Mouse (Mus musculus): ENCODE measurements around the gene Rnaseh1. TPM values are rescaled to one million over a fixed set of nuclear protein-coding genes. Genes with fewer than 3 reads are reported as not detected.

The Rnaseh1 gene
- total RNA-seq, 2 experiments from 2014 or later = 11.0 to 31.1 TPM

- ATAC-seq (replicated peaks; ENCODE audit: low FRiP score, low TSS enrichment, poor library complexity, severe bottlenecking) = no peak
Observed at GRCm38 (mm10) chr12:28700561-28701025, 51.2 kb downstream of the Rnaseh1 start.

DNA sequence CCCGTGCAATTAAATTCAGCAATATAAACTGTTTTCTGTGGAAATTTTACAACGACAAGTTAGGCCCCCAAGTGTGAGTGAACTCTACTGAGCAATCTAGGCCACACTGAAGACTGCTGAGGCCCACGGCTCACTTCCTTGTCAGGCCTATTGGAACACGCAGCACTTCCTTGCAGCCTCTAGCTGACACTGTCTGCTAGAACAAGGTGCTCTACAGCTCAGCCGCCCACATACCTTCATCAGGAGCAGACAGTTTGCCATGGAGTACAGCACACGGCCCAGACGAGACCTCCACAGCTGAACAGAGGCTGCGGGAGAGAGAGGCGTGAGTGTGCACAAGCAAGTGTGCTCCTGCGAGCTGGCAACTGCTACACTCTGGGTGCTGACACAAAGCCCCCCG, 51.9 kb downstream of the Rnaseh1 start:
- ATAC-seq (replicated peaks; ENCODE audit: low FRiP score, low TSS enrichment, poor library complexity, severe bottlenecking) = no peak

- no peak for ATAC-seq (replicated peaks; ENCODE audit: low FRiP score, low TSS enrichment, poor library complexity, severe bottlenecking)
Observed at GRCm38 (mm10) chr12:28704381-28704780, 55.0 kb downstream of the Rnaseh1 start.

DNA sequence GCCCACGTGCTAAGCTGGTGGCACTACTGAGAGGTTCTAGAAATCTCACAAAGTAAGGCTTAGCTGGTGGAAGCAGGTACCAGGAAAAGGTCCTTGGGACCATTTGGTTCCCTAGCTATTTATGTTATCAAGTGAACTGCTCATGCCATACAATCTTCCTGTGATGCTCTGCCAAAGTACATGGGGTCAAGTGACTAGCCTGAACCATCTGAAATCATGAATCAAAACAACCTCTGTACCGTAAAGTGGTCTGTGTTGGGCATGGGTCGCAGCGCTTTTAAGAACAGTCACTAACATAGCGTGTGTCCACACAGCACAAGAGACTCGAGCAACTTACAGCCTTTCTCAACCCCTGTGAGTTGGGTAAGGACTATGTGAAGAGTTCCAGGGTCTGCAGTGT, 55.8 kb downstream of the Rnaseh1 start:
- no peak for ATAC-seq (replicated peaks; ENCODE audit: low FRiP score, low TSS enrichment, poor library complexity, severe bottlenecking)

DNA sequence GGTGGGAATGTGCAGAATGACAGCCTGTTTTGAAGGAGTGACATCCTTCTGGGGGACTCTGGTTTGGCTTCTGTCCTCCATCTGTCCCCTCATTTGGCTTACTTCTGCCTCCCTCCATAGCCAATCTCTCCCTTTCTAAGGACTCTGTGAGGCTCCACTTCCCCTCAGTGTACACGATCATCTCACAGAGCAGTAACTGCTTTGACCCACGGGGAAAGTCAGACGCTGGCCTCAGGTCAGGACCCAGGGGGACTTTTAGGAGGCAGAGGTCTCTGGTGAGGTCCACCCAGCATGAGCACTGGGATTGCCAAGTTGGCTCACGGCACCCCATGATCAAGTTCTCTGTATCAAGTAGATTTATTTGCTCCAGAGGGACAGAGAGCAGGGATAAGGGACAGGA, 58.8 kb downstream of the Rnaseh1 start:
- no peak for ATAC-seq (replicated peaks; ENCODE audit: low FRiP score, low TSS enrichment, poor library complexity, severe bottlenecking)

Other genes starting within 250 kb of the Rnaseh1 start
- gene Dcdc2c, start 97.2 kb upstream of the Rnaseh1 start, total RNA-seq (2014; fragmentation: Nextera tagmentation) = not detected in 2 replicates
- gene Dcdc2c, start 97.2 kb upstream of the Rnaseh1 start, total RNA-seq (2017) = not detected in 2 replicates
- not detected in 2 replicates for gene Allc, start 67.1 kb upstream of the Rnaseh1 start, total RNA-seq (2014; fragmentation: Nextera tagmentation)
- not detected in 2 replicates for gene Allc, start 67.1 kb upstream of the Rnaseh1 start, total RNA-seq (2017)
- not detected in 2 replicates for gene Colec11, start 26.2 kb upstream of the Rnaseh1 start, total RNA-seq (2014; fragmentation: Nextera tagmentation)
- 0.99 TPM in 1 of 2 replicates, not detected in the other for gene Colec11, start 26.2 kb upstream of the Rnaseh1 start, total RNA-seq (2017)
- 3,723 and 3,737 TPM in 2 replicates for gene Rps7, start 13.6 kb upstream of the Rnaseh1 start, total RNA-seq (2014; fragmentation: Nextera tagmentation)
- 4,053 and 5,358 TPM in 2 replicates for gene Rps7, start 13.6 kb upstream of the Rnaseh1 start, total RNA-seq (2017)
- gene Adi1, start 25.6 kb downstream of the Rnaseh1 start, total RNA-seq (2014; fragmentation: Nextera tagmentation) = 67.5 and 76.4 TPM in 2 replicates
- gene Adi1, start 25.6 kb downstream of the Rnaseh1 start, total RNA-seq (2017) = 25.8 and 33.8 TPM in 2 replicates
- 49.1 and 67.5 TPM in 2 replicates for gene Trappc12, start 100.9 kb downstream of the Rnaseh1 start, total RNA-seq (2014; fragmentation: Nextera tagmentation)
- 58.3 and 64.0 TPM in 2 replicates for gene Trappc12, start 100.9 kb downstream of the Rnaseh1 start, total RNA-seq (2017)
- gene Eipr1, start 102.2 kb downstream of the Rnaseh1 start, total RNA-seq (2014; fragmentation: Nextera tagmentation) = 19.9 and 30.0 TPM in 2 replicates
- gene Eipr1, start 102.2 kb downstream of the Rnaseh1 start, total RNA-seq (2017) = 23.4 and 29.6 TPM in 2 replicates

Data from megakaryocyte-erythroid progenitor cell, adult 5-6 weeks (primary cell).